Mouse (Mus musculus) intestine, embryonic 16.5 days (tissue): ENCODE data around the gene Gm3448. TPM values are rescaled to one million over a fixed set of nuclear protein-coding genes. Genes with fewer than 3 reads are reported as not detected.
"Not testable (repeated sequence)": the region's sequence is repeated elsewhere in the genome, so short reads cannot be mapped to it uniquely, and the experiment has no call there.

Experiments
- ATAC-seq: fragments of 200-750 bp; cut with Nextera tagmentation; 2 replicates; pipeline ENCODE4 v1.8.0; 2017; ENCODE audit warnings: moderate TSS enrichment, moderate library complexity
- H3K27ac ChIP-seq: fragments of 300-500 bp; sonication (generic); 2 replicates; pipeline ENCODE4 v1.5.1; 2014; ENCODE audit warnings: mild to moderate bottlenecking, low read length
- H3K27me3 ChIP-seq: fragments of 300-500 bp; sonication (generic); replicated peaks from 2 replicates; pipeline ENCODE4 v1.6.1; 2014; ENCODE audit warnings: low read length, control low read depth, mixed read lengths; ENCODE audit not compliant: control insufficient read depth, insufficient read depth
- H3K36me3 ChIP-seq: fragments of 300-500 bp; sonication (generic); 2 replicates; pipeline ENCODE4 v1.6.1; 2014; ENCODE audit warnings: low read length, control low read depth; ENCODE audit not compliant: control insufficient read depth, insufficient read depth
- H3K4me1 ChIP-seq: fragments of 300-500 bp; sonication (generic); 2 replicates; pipeline ENCODE4 v1.6.1; 2014; ENCODE audit warnings: low read length, control low read depth, mixed read lengths; ENCODE audit not compliant: control insufficient read depth, insufficient read depth
- H3K4me2 ChIP-seq: fragments of 300-500 bp; sonication (generic); 2 replicates; pipeline ENCODE4 v1.6.1; 2014; ENCODE audit warnings: low read depth, low read length, control low read depth
- H3K4me3 ChIP-seq: fragments of 300-500 bp; sonication (generic); 2 replicates; pipeline ENCODE4 v1.5.1; 2014; ENCODE audit warnings: mild to moderate bottlenecking, low read length
- H3K9ac ChIP-seq: fragments of 300-500 bp; sonication (generic); 2 replicates; pipeline ENCODE4 v1.6.1; 2014; ENCODE audit warnings: low read depth, low read length
- H3K9me3 ChIP-seq: fragments of 300-500 bp; sonication (generic); 2 replicates; pipeline ENCODE4 v1.6.1; 2016; ENCODE audit warnings: low read length, control low read depth; ENCODE audit not compliant: control insufficient read depth
- WGBS: fragments of 180-500 bp; shearing (Covaris S2); extraction: QIAGEN DNeasy Blood & Tissue Kit; methylation state at CpG from one replicate; pipeline ENCODE4 v1.1.7; 2014; 5-methylcytosine and 5-hydroxymethylcytosine counted together
- polyA plus RNA-seq: library from polyadenylated mRNA; unstranded; fragments of >200 nt; fragmentation: Nextera tagmentation; extraction: Ambion mirVana; gene quantifications from 2 replicates; pipeline ENCODE4 v1.2.1, GENCODE M21; 2015

The Gm3448 gene
- polyA plus RNA-seq, 1 experiment from 2014 or later: 3.3 TPM

GRCm38 (mm10) chr17:14977718-14978361 lies 63.5 kb downstream of the Gm3448 start:
- H3K9me3 ChIP-seq, H3K36me3 ChIP-seq, H3K27ac ChIP-seq, H3K4me2 ChIP-seq, H3K27me3 ChIP-seq, H3K9ac ChIP-seq, H3K4me3 ChIP-seq, H3K4me1 ChIP-seq: not testable (repeated sequence)
- ATAC-seq: peak; percentile 26; the same call in 1 of the 2 replicates
- WGBS: 2% methylated on average over 4 of the region's 7 CpGs

- H3K4me2 ChIP-seq, H3K4me3 ChIP-seq, H3K4me1 ChIP-seq, H3K36me3 ChIP-seq, ATAC-seq, H3K27me3 ChIP-seq, H3K27ac ChIP-seq, H3K9ac ChIP-seq, H3K9me3 ChIP-seq: not testable (repeated sequence)
- WGBS: no CpG with 5 or more reads among the region's 6 CpGs
Measured at GRCm38 (mm10) chr17:14968373-14968913, 72.9 kb downstream of the Gm3448 start.

GRCm38 (mm10) chr17:14961557-14962154 lies 79.7 kb downstream of the Gm3448 start:
- not testable (repeated sequence) for H3K4me3 ChIP-seq, H3K4me2 ChIP-seq, H3K9ac ChIP-seq, H3K27me3 ChIP-seq, H3K27ac ChIP-seq, H3K4me1 ChIP-seq, H3K36me3 ChIP-seq, H3K9me3 ChIP-seq
- peak; percentile 86 for ATAC-seq
- WGBS: no CpG with 5 or more reads among the region's 44 CpGs

- WGBS: 1% methylated on average over 50 of the region's 100 CpGs
- peak; percentile 92 for ATAC-seq
- Histone ChIP-seq H3K27ac (peak within 1 kb of the TSS; percentile 72), H3K4me2 (peak within 1 kb of the TSS; percentile 86), H3K4me3 (peak within 1 kb of the TSS; percentile 73), H3K9ac (peak within 1 kb of the TSS; percentile 83)
- not testable (repeated sequence) for H3K4me1 ChIP-seq, H3K27me3 ChIP-seq, H3K36me3 ChIP-seq, H3K9me3 ChIP-seq
Measured at GRCm38 (mm10) chr17:14960951-14961556, 80.3 kb downstream of the Gm3448 start, which contains the start of gene Phf10. Gene Phf10 (minus strand): TSS chr17:14961273.

- peaks cover 3% of the 10 kb centered on the region for H3K4me1 ChIP-seq
- ATAC-seq: peak; percentile 41
- H3K36me3 ChIP-seq: no peaks in the 10 kb centered on the region
- peak overlapping the region; percentile 73 for H3K4me3 ChIP-seq
- H3K27ac ChIP-seq: no peak overlapping the region
- peak overlapping the region; percentile 83 for H3K9ac ChIP-seq
- H3K9me3 ChIP-seq: no peaks in the 10 kb centered on the region
- WGBS: under 1% methylated on average over 20 of the region's 23 CpGs
- no peaks in the 10 kb centered on the region for H3K27me3 ChIP-seq
- H3K4me2 ChIP-seq: peak overlapping the region; percentile 86
Measured at GRCm38 (mm10) chr17:14960520-14960919, 80.8 kb downstream of the Gm3448 start.

DNA sequence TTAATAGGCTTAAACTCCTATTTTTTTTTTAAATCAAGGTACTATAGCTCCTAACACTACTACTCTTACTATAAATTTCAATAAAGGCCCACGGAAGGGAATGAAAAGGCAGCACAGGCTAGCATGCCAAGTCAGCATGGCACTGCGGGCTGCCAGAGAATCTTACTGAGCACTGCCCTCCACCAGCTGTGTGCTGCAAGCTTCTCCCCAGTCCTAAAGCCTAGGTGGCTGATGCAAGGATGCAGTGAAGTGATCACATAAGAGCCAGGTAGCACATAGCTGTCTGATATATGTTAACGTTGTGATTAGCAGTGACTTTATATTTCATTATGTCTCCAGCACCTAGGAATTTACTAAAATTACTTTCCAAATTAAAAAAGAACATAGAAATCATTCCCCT lies 81.4 kb downstream of the Gm3448 start:
- WGBS: 30% methylated on average over 3 of the region's 3 CpGs
- Histone ChIP-seq H3K4me2 (peak overlapping the region; percentile 59), H3K4me1 (peaks cover 3% of the 10 kb centered on the region), H3K27ac (no peak overlapping the region), H3K27me3 (no peaks in the 10 kb centered on the region), H3K4me3 (peak overlapping the region; percentile 38; the same call in 1 of the 2 replicates), H3K36me3 (no peaks in the 10 kb centered on the region), H3K9me3 (no peaks in the 10 kb centered on the region), H3K9ac (peak overlapping the region; percentile 57; the same call in 1 of the 2 replicates)
- no peak for ATAC-seq

GRCm38 (mm10) chr17:14958686-14959327 lies 82.5 kb downstream of the Gm3448 start:
- WGBS: 86% methylated on average over 5 of the region's 5 CpGs

GRCm38 (mm10) chr17:14953452-14953851 lies 87.9 kb downstream of the Gm3448 start:
- H3K36me3 ChIP-seq: peaks cover 11% of the 10 kb centered on the region; the same call in 1 of the 2 replicates

More at GRCm38 (mm10) chr17:14958686-14959327, 82.5 kb downstream of the Gm3448 start:
- no peak overlapping the region for H3K27ac ChIP-seq
- no peak overlapping the region for H3K4me3 ChIP-seq
- H3K9me3 ChIP-seq: no peaks in the 10 kb centered on the region
- H3K4me2 ChIP-seq: no peak overlapping the region
- ATAC-seq: no peak
- peaks cover 3% of the 10 kb centered on the region; the same call in 1 of the 2 replicates for H3K36me3 ChIP-seq
- H3K27me3 ChIP-seq: no peaks in the 10 kb centered on the region
- H3K9ac ChIP-seq: no peak overlapping the region
- H3K4me1 ChIP-seq: peaks cover 3% of the 10 kb centered on the region

More at GRCm38 (mm10) chr17:14953452-14953851, 87.9 kb downstream of the Gm3448 start:
- no peak overlapping the region for H3K4me2 ChIP-seq
- WGBS: 88% methylated on average over 8 of the region's 8 CpGs
- H3K27me3 ChIP-seq: no peaks in the 10 kb centered on the region
- no peak overlapping the region for H3K9ac ChIP-seq
- no peak overlapping the region for H3K27ac ChIP-seq
- no peak overlapping the region for H3K4me3 ChIP-seq
- no peak for ATAC-seq
- H3K4me1 ChIP-seq: no peaks in the 10 kb centered on the region
- H3K9me3 ChIP-seq: no peaks in the 10 kb centered on the region
